Mouse (Mus musculus) liver, embryonic 16.5 days (tissue): ENCODE results near the gene Fam219a. TPM values are rescaled to one million over a fixed set of nuclear protein-coding genes. Genes with fewer than 3 reads are reported as not detected.

ENCODE experiments used
- ATAC-seq: fragments of 200-750 bp; cut with Nextera tagmentation; 2 replicates; pipeline ENCODE4 v1.8.0; 2017; ENCODE audit warnings: low read depth, mild to moderate bottlenecking, moderate number of reproducible peaks, moderate library complexity
- H3K27ac ChIP-seq: fragments of 300-500 bp; sonication (generic); 2 replicates; pipeline ENCODE4 v1.5.1; 2014; ENCODE audit warnings: mild to moderate bottlenecking, low read length
- H3K27me3 ChIP-seq: fragments of 300-500 bp; sonication (generic); 2 replicates; pipeline ENCODE4 v1.6.1; 2014; ENCODE audit warnings: low read depth, low read length, mixed read lengths; ENCODE audit not compliant: control insufficient read depth, insufficient read depth
- H3K36me3 ChIP-seq: fragments of 300-500 bp; sonication (generic); 2 replicates; pipeline ENCODE4 v1.6.1; 2014; ENCODE audit warnings: mild to moderate bottlenecking; ENCODE audit not compliant: control insufficient read depth, insufficient read depth
- H3K4me1 ChIP-seq: fragments of 300-500 bp; sonication (generic); 2 replicates; pipeline ENCODE4 v1.6.1; 2014; ENCODE audit warnings: low read depth, low read length, mixed read lengths; ENCODE audit not compliant: control insufficient read depth
- H3K4me2 ChIP-seq: fragments of 300-500 bp; sonication (generic); 2 replicates; pipeline ENCODE4 v1.6.1; 2014; ENCODE audit warnings: low read depth, low read length, mixed read lengths
- H3K4me3 ChIP-seq: fragments of 300-500 bp; sonication (generic); 2 replicates; pipeline ENCODE4 v1.5.1; 2014; ENCODE audit warnings: low read depth, mild to moderate bottlenecking, low read length
- H3K9ac ChIP-seq: fragments of 300-500 bp; sonication (generic); 2 replicates; pipeline ENCODE4 v1.6.1; 2014; ENCODE audit warnings: low read depth, low read length
- H3K9me3 ChIP-seq: fragments of 300-500 bp; sonication (generic); replicated peaks from 2 replicates; pipeline ENCODE4 v1.6.1; 2016; ENCODE audit warnings: low read length; ENCODE audit not compliant: control insufficient read depth
- WGBS: fragments of 180-500 bp; shearing (Covaris S2); extraction: QIAGEN DNeasy Blood & Tissue Kit; methylation state at CpG from one replicate; pipeline ENCODE4 v1.1.7; 2014; ENCODE audit not compliant: insufficient replicate concordance; 5-methylcytosine and 5-hydroxymethylcytosine counted together
- polyA plus RNA-seq: library from polyadenylated mRNA; unstranded; fragments of >200 nt; fragmentation: Nextera tagmentation; extraction: Ambion mirVana; gene quantifications from 2 replicates; pipeline ENCODE4 v1.2.1, GENCODE M21; 2015

Fam219a gene
- polyA plus RNA-seq, 1 experiment from 2014 or later, result 0.98 TPM

DNA sequence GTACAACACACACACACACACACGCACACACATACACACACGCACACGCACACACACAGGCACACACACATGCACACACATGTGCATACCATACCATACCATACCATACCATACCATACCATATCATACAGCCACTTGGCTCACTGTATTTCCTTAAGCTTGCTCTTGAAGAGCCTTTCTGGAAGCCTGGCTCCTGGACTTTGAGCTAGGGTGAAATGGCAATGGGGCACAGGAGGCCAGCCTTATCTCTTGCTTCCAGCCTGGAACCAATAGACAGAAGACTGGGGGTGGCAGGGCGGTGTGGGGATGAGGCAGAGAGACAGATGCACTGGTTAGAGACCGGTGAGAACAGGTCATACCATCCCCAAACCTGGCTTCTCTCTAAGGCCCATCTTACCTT lies 50.1 kb downstream of the Fam219a start:
- Histone ChIP-seq H3K9me3 (no peaks in the 10 kb centered on the region), H3K4me1 (no peaks in the 10 kb centered on the region), H3K9ac (no peak overlapping the region), H3K36me3 (no peaks in the 10 kb centered on the region), H3K27ac (no peak overlapping the region), H3K4me3 (no peak overlapping the region), H3K4me2 (no peak overlapping the region), H3K27me3 (no peaks in the 10 kb centered on the region)
- WGBS, result 72% methylated on average over 5 of the region's 5 CpGs
- no peak for ATAC-seq

DNA sequence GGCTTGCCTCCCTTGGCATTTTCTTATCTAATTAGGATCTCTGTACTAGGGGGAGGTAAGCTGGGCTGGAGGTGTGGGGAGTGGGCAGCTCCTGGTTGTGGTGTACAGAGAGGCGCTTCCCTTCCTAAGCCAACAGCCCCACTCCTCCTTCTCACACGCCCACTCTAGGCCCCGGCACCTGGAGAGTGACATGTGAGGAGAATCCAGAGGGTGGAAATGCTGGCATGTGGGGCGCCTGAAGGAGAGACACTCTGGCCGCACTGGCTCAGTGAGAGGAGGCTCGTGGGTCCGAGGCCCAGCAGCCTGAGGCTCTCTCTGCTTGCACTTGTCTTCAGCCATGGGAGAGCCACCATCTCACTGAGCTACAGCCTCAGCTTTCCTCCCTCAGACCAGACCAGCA lies 51.0 kb downstream of the Fam219a start:
- no peak for ATAC-seq
- Histone ChIP-seq H3K4me3 (no peak overlapping the region), H3K4me2 (no peak overlapping the region), H3K4me1 (no peaks in the 10 kb centered on the region), H3K27ac (no peak overlapping the region), H3K36me3 (no peaks in the 10 kb centered on the region), H3K27me3 (peaks cover 4% of the 10 kb centered on the region; the same call in 1 of the 2 replicates), H3K9ac (no peak overlapping the region), H3K9me3 (no peaks in the 10 kb centered on the region)
- 79% methylated on average over 7 of the region's 7 CpGs for WGBS

DNA sequence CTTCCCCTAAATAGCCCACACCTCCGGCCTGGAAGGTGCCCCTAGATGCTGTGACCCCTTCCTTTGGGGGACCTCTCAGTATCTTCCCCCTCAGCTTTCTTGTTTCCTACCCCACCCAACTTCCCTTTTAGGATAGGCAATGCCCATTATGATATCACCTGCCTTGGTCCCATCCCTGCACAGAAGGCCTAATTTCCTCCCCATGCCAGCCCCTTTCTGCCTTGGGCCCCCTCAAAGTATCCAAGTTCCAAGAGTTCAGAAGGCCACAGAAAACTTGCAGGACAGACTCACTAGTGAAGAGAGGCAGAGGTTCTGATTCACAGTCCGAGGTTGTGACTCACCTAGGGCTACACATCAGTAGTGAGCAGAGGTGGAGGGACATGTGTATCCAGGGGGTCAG lies 52.1 kb downstream of the Fam219a start, which contains the start of gene 1110017D15Rik:
Gene 1110017D15Rik (minus strand): TSS at position 101 of the 400 bp plus-strand sequence.
- Histone ChIP-seq H3K4me2 (no peak within 1 kb of the TSS), H3K36me3 (no peaks in the 10 kb centered on the region), H3K4me1 (no peaks in the 10 kb centered on the region), H3K4me3 (no peak within 1 kb of the TSS), H3K27ac (no peak within 1 kb of the TSS), H3K9me3 (no peaks in the 10 kb centered on the region), H3K27me3 (peaks cover 6% of the 10 kb centered on the region; the same call in 1 of the 2 replicates), H3K9ac (no peak within 1 kb of the TSS)
- no peak for ATAC-seq
- WGBS, result 46% methylated on average over 2 of the region's 2 CpGs

DNA sequence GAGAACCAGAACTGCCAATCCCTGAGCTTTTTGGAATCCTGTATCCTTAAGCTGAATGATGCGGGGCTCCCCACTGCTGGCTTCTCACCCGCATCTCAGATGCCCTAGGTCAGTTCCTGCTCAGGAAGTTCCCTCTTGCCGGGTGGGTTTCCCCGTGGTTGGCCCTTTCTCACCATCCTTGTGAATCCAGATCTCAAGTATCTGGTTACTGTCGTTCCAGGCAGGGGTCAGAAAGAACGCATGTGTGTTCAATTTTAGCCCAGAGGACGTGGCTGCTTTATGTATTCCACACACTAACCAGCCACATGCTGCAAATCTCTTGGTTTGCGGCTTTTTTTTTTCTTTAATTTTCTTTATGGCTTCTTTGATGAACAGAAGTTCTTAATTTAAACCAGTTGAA lies 55.6 kb downstream of the Fam219a start:
- no peak overlapping the region for H3K4me3 ChIP-seq
- H3K36me3 ChIP-seq, result no peaks in the 10 kb centered on the region
- H3K27me3 ChIP-seq, result peaks cover 12% of the 10 kb centered on the region
- no peak overlapping the region for H3K27ac ChIP-seq
- no peaks in the 10 kb centered on the region for H3K9me3 ChIP-seq
- ATAC-seq, result no peak
- H3K4me2 ChIP-seq, result no peak overlapping the region
- H3K9ac ChIP-seq, result no peak overlapping the region
- no peaks in the 10 kb centered on the region for H3K4me1 ChIP-seq
- 21% methylated on average over 8 of the region's 8 CpGs for WGBS

DNA sequence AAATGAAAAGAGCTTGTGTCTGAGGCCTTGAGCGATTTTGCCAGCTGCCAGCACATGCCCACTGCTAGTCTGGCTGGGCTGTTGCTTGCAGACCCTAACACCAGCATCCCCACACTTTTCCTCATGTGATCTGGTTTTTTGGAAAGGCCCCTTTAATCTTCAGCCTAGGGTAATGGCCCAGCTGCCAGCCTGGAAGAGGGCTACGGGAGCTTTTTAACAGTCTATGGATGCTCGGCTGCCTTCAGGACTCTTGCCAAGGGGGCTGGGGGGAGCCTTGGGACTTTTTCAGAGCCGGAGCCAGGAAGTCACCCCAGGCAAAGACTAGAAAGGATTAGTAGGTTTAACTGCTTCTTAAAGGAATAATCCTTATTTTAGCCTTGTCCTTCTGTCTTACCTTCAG lies 56.0 kb downstream of the Fam219a start:
- Histone ChIP-seq H3K9ac (no peak overlapping the region), H3K4me2 (no peak overlapping the region), H3K36me3 (no peaks in the 10 kb centered on the region), H3K4me3 (no peak overlapping the region), H3K9me3 (no peaks in the 10 kb centered on the region), H3K27me3 (peaks cover 16% of the 10 kb centered on the region), H3K4me1 (no peaks in the 10 kb centered on the region), H3K27ac (no peak overlapping the region)
- ATAC-seq, result no peak
- 38% methylated on average over 4 of the region's 4 CpGs for WGBS

DNA sequence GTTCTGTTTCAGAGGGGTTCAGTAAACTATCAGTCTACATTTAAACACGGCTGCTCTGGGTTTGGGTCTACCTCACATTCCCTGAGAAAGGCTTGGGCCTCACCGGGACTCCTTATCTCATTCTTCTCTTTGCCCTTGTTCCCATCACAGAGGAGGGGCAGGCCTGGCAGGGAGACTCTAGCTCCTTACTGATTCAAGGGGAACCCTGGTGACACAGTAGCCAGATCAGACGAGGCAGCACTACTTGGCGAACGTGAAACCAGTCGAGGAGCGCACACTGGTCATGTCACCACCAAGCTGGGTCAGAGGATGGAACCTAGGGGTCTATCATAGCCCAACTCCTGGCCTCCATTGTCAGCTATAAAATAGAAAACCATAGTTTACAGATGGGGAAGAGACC lies 61.3 kb downstream of the Fam219a start:
- Histone ChIP-seq H3K4me1 (peaks cover 13% of the 10 kb centered on the region), H3K4me2 (no peak overlapping the region), H3K9ac (no peak overlapping the region), H3K27me3 (peaks cover 24% of the 10 kb centered on the region), H3K27ac (no peak overlapping the region), H3K9me3 (no peaks in the 10 kb centered on the region), H3K36me3 (no peaks in the 10 kb centered on the region), H3K4me3 (no peak overlapping the region)
- ATAC-seq, result no peak
- WGBS, result 43% methylated on average over 7 of the region's 7 CpGs

DNA sequence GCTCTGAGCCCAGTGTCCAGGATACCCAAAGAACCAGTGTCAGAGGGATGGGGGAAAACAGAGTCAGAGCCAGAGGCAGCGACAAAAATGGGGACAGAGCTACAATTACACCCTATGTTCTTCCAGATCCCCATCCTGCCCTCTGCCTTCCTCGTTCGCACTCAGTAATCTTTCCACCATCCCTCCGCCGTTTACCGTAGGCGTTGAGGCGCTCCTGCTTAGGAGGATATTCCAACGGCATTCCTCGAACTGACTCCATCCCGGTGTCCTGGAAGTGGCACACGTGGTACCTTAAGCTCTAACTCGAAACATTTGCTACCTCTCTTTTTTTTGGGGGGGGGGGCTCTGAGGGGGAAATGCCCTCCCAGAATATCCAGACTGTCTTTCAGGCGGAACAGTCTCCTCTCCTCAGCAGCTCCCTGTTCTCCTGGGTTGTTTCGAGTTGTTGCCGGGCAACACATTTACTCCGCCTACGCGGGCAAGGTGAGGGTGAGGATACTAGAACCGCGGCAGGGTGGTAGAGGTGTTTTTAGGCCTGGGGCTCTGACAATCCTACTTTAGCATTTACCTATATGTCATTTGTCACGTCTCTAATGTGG lies 61.9 kb downstream of the Fam219a start:
- no peak for ATAC-seq
- 5% methylated on average over 22 of the region's 22 CpGs for WGBS
- Histone ChIP-seq H3K27ac (no peak overlapping the region), H3K36me3 (no peaks in the 10 kb centered on the region), H3K9me3 (no peaks in the 10 kb centered on the region), H3K4me2 (peak overlapping the region; percentile 81), H3K4me1 (peaks cover 17% of the 10 kb centered on the region), H3K9ac (peak overlapping the region; percentile 51), H3K27me3 (peaks cover 28% of the 10 kb centered on the region), H3K4me3 (peak overlapping the region; percentile 53)

DNA sequence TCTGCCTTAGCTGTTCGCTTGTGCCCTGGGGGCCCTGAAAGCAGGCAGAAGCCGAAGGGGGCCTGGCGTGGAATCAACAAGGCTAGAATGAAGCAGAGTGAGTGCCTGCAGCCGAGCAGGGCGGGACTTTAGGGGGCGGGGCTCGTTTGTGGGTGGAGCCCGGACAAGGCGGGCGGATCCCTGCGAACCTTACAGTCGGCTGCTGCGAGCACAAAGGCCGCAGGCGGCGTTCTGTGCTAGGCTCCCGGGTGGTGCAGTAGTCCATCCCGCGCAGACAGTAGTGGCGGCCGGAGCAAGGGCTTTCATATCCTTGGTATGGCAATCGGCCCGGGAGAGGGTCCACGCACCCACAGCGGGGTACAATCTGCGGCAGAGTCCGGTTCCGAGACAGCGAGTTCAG lies 62.4 kb downstream of the Fam219a start:
- H3K9ac ChIP-seq, result peak overlapping the region; percentile 51
- peaks cover 21% of the 10 kb centered on the region for H3K4me1 ChIP-seq
- WGBS, result under 1% methylated on average over 29 of the region's 29 CpGs
- H3K27ac ChIP-seq, result no peak overlapping the region
- H3K9me3 ChIP-seq, result no peaks in the 10 kb centered on the region
- peaks cover 33% of the 10 kb centered on the region for H3K27me3 ChIP-seq
- peak overlapping the region; percentile 53 for H3K4me3 ChIP-seq
- peak; percentile 45 for ATAC-seq
- peak overlapping the region; percentile 81 for H3K4me2 ChIP-seq
- no peaks in the 10 kb centered on the region for H3K36me3 ChIP-seq

DNA sequence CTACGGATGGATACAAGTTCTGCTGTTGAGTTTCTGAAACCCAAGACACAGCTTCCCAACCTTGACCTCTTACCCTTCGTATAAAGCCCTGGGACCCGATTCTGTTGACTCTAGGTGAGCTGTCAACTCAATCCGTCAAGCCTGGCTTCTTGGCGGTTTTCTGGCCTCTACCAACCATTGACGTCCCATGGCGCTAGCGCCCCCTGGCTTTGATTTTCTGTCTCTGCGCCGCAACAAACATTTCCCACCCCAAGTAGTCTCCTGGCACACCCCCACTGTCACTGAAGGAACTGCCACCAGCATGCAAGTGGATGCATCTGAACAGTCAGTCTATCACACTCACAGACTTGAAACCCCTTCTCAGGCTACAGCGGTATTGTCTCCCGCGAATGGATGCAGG lies 63.2 kb downstream of the Fam219a start:
- Histone ChIP-seq H3K9me3 (no peaks in the 10 kb centered on the region), H3K4me3 (no peak overlapping the region; the same call in 1 of the 2 replicates), H3K27me3 (peaks cover 39% of the 10 kb centered on the region), H3K36me3 (no peaks in the 10 kb centered on the region), H3K27ac (no peak overlapping the region), H3K4me2 (peak overlapping the region; percentile 81; the same call in 1 of the 2 replicates), H3K9ac (no peak overlapping the region), H3K4me1 (peaks cover 21% of the 10 kb centered on the region)
- 10% methylated on average over 13 of the region's 13 CpGs for WGBS
- no peak for ATAC-seq
